Mouse (Mus musculus): ENCODE measurements at regions not wholly inside any gene's neighbourhood (a gene's known extent, or its start where the extent isn't known, plus 50 kb on each side); places are given as distances from the start of the nearest gene placed in this dataset.

- TF ChIP-seq TCF12 (IDR thresholded peaks at IDR 0.05; ENCODE audit: insufficient read depth, poor library complexity, severe bottlenecking) (no peak), POLR2A (IDR thresholded peaks at IDR 0.05; ENCODE audit: insufficient read length, low read depth) (no peak), E2F4 (IDR thresholded peaks at IDR 0.05; ENCODE audit: insufficient read depth) (no peak), POLR2AphosphoS2 (IDR thresholded peaks at IDR 0.05; ENCODE audit: insufficient read length, low read depth) (no peak), SRF (IDR thresholded peaks at IDR 0.05; ENCODE audit: control insufficient read depth, insufficient read length, low read depth) (no peak), CEBPB (IDR thresholded peaks at IDR 0.05; ENCODE audit: insufficient read depth, poor library complexity, severe bottlenecking) (no peak), MAX (IDR thresholded peaks at IDR 0.05; ENCODE audit: low read depth) (no peak), USF1 (IDR thresholded peaks at IDR 0.05; ENCODE audit: low read depth) (no peak), MYOG (IDR thresholded peaks at IDR 0.05; ENCODE audit: control insufficient read depth in 1 of 3, insufficient read depth in 1 of 3, insufficient read length in 2 of 3, low read depth in 2 of 3) (no peak), TCF3 (IDR thresholded peaks at IDR 0.05; ENCODE audit: insufficient read length, low read depth) (no peak), MYOD1 (IDR thresholded peaks at IDR 0.05; ENCODE audit: control insufficient read depth in 1 of 3, insufficient read length in 2 of 3, low read depth in 2 of 3) (no peak), REST (IDR thresholded peaks at IDR 0.05; ENCODE audit: insufficient read depth, insufficient read length) (no peak)
Measured at GRCm38 (mm10) chr13:26009131-26009530, 738.8 kb upstream of the Nrsn1 start.

Measured in myocyte (in vitro differentiated cells).